Mouse (Mus musculus) forebrain, postnatal 0 days (tissue): Measurements from ENCODE around the gene Matn4. TPM values are rescaled to one million over a fixed set of nuclear protein-coding genes. Genes with fewer than 3 reads are reported as not detected.
A peak's percentile ranks its signal among the peaks of the same experiment; 100 is the strongest.

Source experiments
- ATAC-seq: fragments of 200-750 bp; cut with Nextera tagmentation; 2 replicates; pipeline ENCODE4 v1.8.0; 2017; ENCODE audit warnings: mild to moderate bottlenecking, moderate library complexity
- DNase-seq: peaks from one replicate; pipeline ENCODE4 v3.0.0-alpha.2; 2015
- H3K27ac ChIP-seq: fragments of 300-500 bp; sonication (generic); 2 replicates; pipeline ENCODE4 v1.5.1; 2014; ENCODE audit warnings: low read depth, mild to moderate bottlenecking, antibody characterized with exemption, low read length, moderate library complexity, mixed read lengths
- H3K27me3 ChIP-seq: fragments of 300-500 bp; sonication (generic); 2 replicates; pipeline ENCODE4 v1.6.1; 2014; ENCODE audit warnings: mild to moderate bottlenecking, low read length, mixed read lengths; ENCODE audit not compliant: insufficient read depth
- H3K36me3 ChIP-seq: fragments of 300-500 bp; sonication (generic); 2 replicates; pipeline ENCODE4 v1.6.1; 2014; ENCODE audit warnings: mild to moderate bottlenecking, moderate library complexity; ENCODE audit not compliant: insufficient read depth
- H3K4me1 ChIP-seq: fragments of 300-500 bp; sonication (generic); 2 replicates; pipeline ENCODE4 v1.6.1; 2014; ENCODE audit warnings: antibody characterized with exemption; ENCODE audit not compliant: insufficient read depth
- H3K4me2 ChIP-seq: fragments of 300-500 bp; sonication (generic); 2 replicates; pipeline ENCODE4 v1.6.1; 2014; ENCODE audit warnings: low read depth, mild to moderate bottlenecking, moderate library complexity
- H3K4me3 ChIP-seq: fragments of 300-500 bp; sonication (generic); 2 replicates; pipeline ENCODE4 v1.5.1; 2014; ENCODE audit warnings: low read depth, low read length, mixed read lengths
- H3K9ac ChIP-seq: fragments of 300-500 bp; sonication (generic); 2 replicates; pipeline ENCODE4 v1.6.1; 2014; ENCODE audit warnings: mild to moderate bottlenecking
- H3K9me3 ChIP-seq: fragments of 300-500 bp; sonication (generic); 2 replicates; pipeline ENCODE4 v1.6.1; 2016; ENCODE audit warnings: low read length
- CTCF ChIP-seq: sonication (generic); IDR thresholded peaks from 2 replicates; pipeline ENCODE4 v1.5.1; 2016; ENCODE audit warnings: antibody characterized with exemption, control low read depth, low read depth
- WGBS: fragments of 180-500 bp; shearing (Covaris S2); extraction: QIAGEN DNeasy Blood & Tissue Kit; methylation state at CpG from one replicate; pipeline ENCODE4 v1.1.7; 2014; 5-methylcytosine and 5-hydroxymethylcytosine counted together
- polyA plus RNA-seq: library from polyadenylated mRNA; unstranded; fragments of >200 nt; fragmentation: Nextera tagmentation; extraction: Ambion mirVana; gene quantifications from 2 replicates; pipeline ENCODE4 v1.2.1, GENCODE M21; 2015
- total RNA-seq: library from RNA; depleted of rRNA; stranded (reverse); fragments of >200 nt; gene quantifications from 2 replicates; pipeline ENCODE4 v1.2.3, GENCODE M21; 2014

Matn4 gene
- total and polyA plus RNA-seq, 2 experiments from 2014 or later: 3.3 to 6.2 TPM

DNA sequence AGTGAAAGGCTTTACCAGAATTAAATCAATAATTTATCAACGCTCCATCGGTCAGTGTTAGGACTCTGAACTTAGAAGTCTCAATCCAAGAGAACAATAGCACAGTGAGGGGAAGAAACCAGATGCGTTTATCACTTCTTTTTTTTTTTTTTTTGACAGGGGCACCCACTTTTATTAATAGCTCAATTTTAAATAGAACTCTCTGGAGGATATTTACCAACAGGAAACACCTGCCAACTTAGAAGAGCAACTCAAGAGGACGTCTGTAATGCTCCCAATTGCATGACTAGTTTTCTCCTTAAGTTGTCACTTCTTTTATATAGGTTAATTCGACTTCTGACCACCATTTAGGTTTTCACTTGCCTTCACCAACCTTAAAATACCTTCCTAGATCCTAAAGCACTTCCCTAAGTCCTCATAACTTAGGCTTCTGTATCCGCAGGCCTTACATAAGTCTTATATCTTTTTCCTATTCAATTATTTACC lies 36.3 kb downstream of the Matn4 start:
- Histone ChIP-seq H3K4me1 (no peaks in the 10 kb centered on the region), H3K36me3 (no peaks in the 10 kb centered on the region), H3K9me3 (no peaks in the 10 kb centered on the region), H3K9ac (no peak overlapping the region), H3K27ac (no peak overlapping the region), H3K27me3 (no peaks in the 10 kb centered on the region), H3K4me3 (no peak overlapping the region), H3K4me2 (no peak overlapping the region)
- DNase-seq (no peak), ATAC-seq (no peak)
- WGBS: 83% methylated on average over 6 of the region's 6 CpGs
- TF ChIP-seq CTCF: no peak

DNA sequence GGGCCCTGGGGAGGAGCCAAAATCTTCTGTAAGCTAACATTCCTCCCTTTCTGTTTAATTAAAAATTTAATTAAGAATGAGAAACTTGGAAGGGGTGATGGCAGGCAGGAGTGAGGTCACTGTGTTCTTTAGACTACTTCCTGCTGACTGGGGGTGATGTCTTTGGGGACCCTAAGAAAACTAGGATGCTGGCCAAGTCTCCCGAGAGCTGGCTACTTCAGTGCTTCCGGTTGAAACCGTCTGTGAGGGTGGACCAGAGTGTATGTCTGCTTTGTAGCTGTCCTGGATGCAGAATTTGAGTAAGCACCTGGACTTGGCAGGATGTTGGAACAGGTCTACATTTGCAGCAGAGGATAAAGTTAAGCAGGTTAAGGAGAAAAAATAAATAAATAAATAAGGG lies 38.0 kb downstream of the Matn4 start:
- ATAC-seq (no peak), DNase-seq (no peak)
- WGBS: 25% methylated on average over 3 of the region's 3 CpGs
- Histone ChIP-seq H3K9ac (no peak overlapping the region), H3K36me3 (no peaks in the 10 kb centered on the region), H3K9me3 (no peaks in the 10 kb centered on the region), H3K27ac (no peak overlapping the region), H3K4me3 (no peak overlapping the region), H3K27me3 (no peaks in the 10 kb centered on the region), H3K4me1 (no peaks in the 10 kb centered on the region), H3K4me2 (no peak overlapping the region)
- TF ChIP-seq CTCF: no peak

DNA sequence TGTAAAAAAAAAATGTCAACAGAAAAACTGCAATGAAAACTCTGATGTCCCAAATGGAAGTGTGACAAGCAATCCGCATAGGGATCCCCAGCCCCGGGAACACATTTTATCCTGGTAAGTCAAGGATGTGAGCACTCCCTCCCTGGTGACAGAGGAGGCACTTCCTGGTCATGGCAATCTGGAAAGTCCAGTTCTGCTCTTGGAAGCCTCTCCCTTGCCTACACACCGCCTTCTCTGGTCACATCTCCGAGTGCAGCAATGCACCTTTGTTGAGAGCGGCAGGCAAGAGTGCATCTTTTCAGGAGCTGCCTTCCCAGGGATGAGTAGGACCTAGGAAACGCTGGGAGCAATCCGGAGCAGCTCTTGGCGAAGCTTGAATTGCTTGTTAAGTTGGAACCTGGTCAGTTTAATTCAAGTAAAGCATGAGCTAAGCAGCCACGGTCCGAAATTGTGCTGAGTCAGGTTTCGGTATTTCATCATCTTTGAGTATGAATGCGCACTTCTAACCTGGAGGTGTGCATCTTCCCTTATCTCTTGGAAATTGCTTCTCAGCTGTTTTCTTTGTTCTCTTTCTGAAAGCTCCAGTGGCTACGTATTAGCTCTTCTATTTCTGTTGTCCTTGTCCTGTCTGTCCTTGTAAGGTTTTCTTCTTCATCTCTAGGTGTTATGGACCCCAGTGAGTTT lies 43.8 kb downstream of the Matn4 start:
- ATAC-seq (no peak), DNase-seq (no peak)
- no peak overlapping the region for H3K9ac ChIP-seq
- H3K4me3 ChIP-seq: no peak overlapping the region
- H3K4me1 ChIP-seq: no peaks in the 10 kb centered on the region
- H3K4me2 ChIP-seq: no peak overlapping the region
- no peaks in the 10 kb centered on the region; the same call in 1 of the 2 replicates for H3K27me3 ChIP-seq
- TF ChIP-seq CTCF: no peak
- no peaks in the 10 kb centered on the region for H3K36me3 ChIP-seq
- H3K27ac ChIP-seq: no peak overlapping the region
- 32% methylated on average over 13 of the region's 13 CpGs for WGBS
- no peaks in the 10 kb centered on the region for H3K9me3 ChIP-seq

DNA sequence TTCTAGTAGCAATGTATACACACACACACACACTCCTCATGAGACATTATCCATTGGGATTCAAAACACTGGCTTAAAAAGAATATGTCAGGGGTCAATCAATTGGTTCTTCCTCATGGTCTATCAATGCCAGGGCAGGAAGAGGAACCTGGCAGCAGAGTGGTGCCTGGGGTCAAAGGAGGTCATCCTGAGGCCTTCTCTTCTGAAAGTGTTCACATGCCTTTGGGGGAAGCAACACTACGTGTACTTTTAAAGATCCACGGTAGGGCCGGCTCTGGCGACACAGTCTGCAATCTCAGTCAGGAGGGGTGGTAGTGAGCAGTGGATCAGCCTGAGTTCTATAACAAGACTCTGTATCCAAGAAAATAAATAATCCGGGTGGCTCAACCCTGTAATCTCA lies 45.3 kb downstream of the Matn4 start:
- no peaks in the 10 kb centered on the region for H3K36me3 ChIP-seq
- no peaks in the 10 kb centered on the region for H3K9me3 ChIP-seq
- no peak for ATAC-seq
- no peak for DNase-seq
- no peak overlapping the region for H3K27ac ChIP-seq
- 78% methylated on average over 5 of the region's 5 CpGs for WGBS
- TF ChIP-seq CTCF: no peak
- no peak overlapping the region for H3K9ac ChIP-seq
- H3K4me3 ChIP-seq: no peak overlapping the region
- H3K4me1 ChIP-seq: no peaks in the 10 kb centered on the region
- H3K27me3 ChIP-seq: no peaks in the 10 kb centered on the region; the same call in 1 of the 2 replicates
- H3K4me2 ChIP-seq: no peak overlapping the region

DNA sequence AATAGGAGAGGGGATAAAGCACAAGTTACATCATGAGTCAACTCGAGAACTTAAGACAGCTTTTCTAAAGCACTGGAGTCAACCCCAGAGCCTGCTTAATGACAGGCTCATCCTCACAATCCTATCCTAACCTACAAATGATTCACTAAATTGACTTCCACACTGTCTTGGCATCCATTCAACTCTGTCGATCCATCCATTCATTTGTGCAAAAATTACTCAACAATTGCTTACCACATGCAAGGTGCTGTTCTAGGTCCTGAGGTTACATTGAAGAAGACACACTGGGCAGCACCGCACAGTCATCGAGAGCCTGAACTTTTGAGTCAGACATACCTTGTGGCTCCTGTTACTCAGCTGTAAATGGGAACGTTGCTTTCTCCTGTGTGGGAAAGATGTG lies 45.9 kb downstream of the Matn4 start:
- ATAC-seq: no peak
- no peaks in the 10 kb centered on the region for H3K36me3 ChIP-seq
- H3K9ac ChIP-seq: no peak overlapping the region
- no peak overlapping the region for H3K27ac ChIP-seq
- no peaks in the 10 kb centered on the region; the same call in 1 of the 2 replicates for H3K27me3 ChIP-seq
- H3K4me1 ChIP-seq: no peaks in the 10 kb centered on the region
- no peaks in the 10 kb centered on the region for H3K9me3 ChIP-seq
- no peak for DNase-seq
- WGBS: 82% methylated on average over 5 of the region's 5 CpGs
- no peak for TF ChIP-seq CTCF
- H3K4me3 ChIP-seq: no peak overlapping the region
- H3K4me2 ChIP-seq: no peak overlapping the region

DNA sequence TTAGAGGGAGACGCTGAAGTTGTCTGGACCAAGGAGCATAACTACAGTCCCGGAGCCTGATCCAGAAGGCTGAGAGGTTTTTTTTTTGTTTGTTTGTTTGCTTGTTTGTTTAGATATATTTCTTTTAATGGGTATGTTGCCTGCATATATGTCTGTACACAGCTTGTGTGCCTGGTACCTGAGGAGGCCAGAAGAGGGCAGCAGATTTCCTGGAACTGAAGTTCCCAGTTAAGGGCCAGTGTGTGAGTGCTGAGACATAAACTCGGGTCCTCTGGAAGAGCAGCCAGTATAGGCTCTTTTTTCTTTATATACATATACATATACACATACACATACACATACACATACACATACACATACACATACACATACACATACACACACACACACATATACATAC lies 46.6 kb downstream of the Matn4 start:
- H3K9me3 ChIP-seq: no peaks in the 10 kb centered on the region
- H3K9ac ChIP-seq: no peak overlapping the region
- no peak for ATAC-seq
- no peak overlapping the region for H3K27ac ChIP-seq
- peak; percentile 34 for TF ChIP-seq CTCF
- DNase-seq: no peak
- H3K4me1 ChIP-seq: no peaks in the 10 kb centered on the region
- H3K4me2 ChIP-seq: no peak overlapping the region
- no peaks in the 10 kb centered on the region; the same call in 1 of the 2 replicates for H3K27me3 ChIP-seq
- H3K4me3 ChIP-seq: no peak overlapping the region
- WGBS: 77% methylated on average over 3 of the region's 3 CpGs
- H3K36me3 ChIP-seq: no peaks in the 10 kb centered on the region

DNA sequence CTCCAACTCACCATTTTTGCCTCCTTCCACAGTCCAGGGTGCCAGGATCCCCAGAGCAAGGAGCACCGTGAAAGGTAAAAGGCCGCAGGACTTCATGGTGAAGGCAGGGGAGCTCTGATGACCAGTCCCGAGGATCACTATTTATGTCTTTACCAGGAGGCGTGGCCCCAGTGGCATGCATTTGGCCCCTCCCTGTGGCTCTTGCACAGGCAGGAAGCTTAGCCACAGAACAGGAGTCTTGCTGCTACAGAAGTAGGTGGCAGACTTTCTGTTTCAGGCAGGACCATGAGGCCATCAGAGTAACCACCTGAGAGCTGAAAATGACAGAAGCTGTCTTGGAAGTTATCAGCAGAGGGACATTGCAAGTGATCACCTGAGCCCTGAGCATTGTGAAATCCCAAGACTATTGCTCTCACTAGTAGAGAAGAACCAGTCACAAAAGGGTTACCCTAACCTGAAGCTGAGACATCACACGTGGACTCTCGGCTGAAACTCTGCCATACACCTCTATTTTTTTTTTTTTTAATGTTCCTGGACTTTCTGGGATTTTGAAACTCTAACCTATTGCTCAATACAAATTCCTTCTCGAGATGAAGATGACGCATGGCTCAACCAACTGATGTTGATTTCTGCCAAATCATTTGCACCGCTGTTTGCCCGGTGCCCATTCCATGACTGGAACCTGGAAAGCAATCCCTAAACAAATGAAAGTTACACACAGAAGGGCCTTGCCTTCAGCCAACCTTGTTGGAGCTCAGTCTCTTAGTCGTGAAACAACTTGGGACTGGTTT lies 48.6 kb downstream of the Matn4 start:
- Histone ChIP-seq H3K27me3 (no peaks in the 10 kb centered on the region; the same call in 1 of the 2 replicates), H3K36me3 (no peaks in the 10 kb centered on the region), H3K4me1 (no peaks in the 10 kb centered on the region), H3K4me2 (no peak overlapping the region), H3K9ac (no peak overlapping the region), H3K27ac (no peak overlapping the region), H3K4me3 (no peak overlapping the region), H3K9me3 (no peaks in the 10 kb centered on the region)
- WGBS: 81% methylated on average over 11 of the region's 11 CpGs
- no peak for TF ChIP-seq CTCF
- ATAC-seq (no peak), DNase-seq (no peak)
